Mouse (Mus musculus) c-Kit-positive CD71-positive TER-119-positive erythroid progenitor cells, embryonic 14.5 days (primary cell): ENCODE measurements around the gene Prss34.

Experiments used
- DNase-seq: peaks from one replicate; pipeline ENCODE4 v3.0.0-alpha.2; 2013; ENCODE audit warnings: low spot score

Gene Prss34

DNA sequence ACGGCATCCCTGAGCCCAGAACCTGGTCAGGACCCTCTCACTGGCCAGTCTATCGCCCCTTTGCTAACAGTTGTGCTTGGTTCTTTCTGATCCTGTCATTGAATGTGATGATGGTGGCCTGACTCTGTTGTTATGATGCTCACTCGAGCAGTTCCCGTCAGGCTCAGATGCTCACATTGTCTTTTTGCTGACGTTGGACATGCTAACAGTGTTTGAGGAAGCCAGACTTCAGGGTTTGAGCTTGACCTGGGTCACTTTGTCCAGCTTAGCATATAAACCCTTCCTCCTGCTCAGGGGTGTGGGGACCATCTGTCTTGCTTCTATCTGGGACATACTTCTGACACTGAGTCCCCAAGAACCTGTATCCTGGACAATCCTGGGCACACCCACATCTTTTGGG lies 20.2 kb downstream of the Prss34 start, which contains the start of gene Prss29:
Gene Prss29 (plus strand): TSS at position 301 of the 400 bp plus-strand sequence.
- no peak for DNase-seq

DNA sequence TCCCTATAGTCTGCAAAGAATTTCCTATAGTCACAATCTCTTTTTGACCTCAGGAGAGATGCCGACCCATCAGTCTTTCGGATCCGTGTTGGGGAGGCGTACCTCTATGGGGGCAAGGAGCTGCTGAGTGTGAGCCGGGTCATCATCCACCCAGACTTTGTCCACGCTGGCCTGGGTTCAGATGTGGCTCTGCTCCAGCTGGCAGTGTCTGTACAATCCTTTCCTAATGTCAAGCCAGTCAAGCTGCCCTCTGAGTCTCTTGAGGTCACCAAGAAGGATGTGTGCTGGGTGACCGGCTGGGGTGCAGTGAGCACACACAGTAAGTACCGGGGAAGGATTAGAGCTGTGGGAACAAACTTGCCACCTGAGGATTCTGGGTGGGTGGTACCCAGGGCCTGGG lies 22.6 kb downstream of the Prss34 start:
- no peak for DNase-seq

DNA sequence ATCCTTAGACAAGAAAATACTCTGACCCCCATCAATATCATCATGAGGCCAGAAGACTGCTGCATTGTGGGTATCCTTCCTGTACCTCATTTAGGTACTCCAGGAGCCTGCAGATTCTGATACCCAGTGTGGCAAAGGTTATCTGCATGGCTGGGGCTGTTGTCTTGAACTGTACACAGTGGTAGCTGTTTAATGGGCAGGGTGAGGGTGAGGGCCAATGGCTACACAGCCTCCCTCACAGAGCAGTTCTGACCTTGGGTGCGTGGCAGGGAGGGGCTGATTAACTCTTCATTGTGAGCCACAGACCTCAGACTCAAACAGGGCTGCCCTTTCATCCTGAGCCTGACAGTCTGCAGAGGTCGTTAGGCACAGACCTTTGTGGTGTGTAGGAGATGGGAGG lies 24.7 kb downstream of the Prss34 start:
- DNase-seq = no peak

- DNase-seq = no peak
Measured at GRCm38 (mm10) chr17:25332321-25332720, 34.1 kb downstream of the Prss34 start.

- peak; percentile 40 for DNase-seq
Measured at GRCm38 (mm10) chr17:25333943-25334342, 35.7 kb downstream of the Prss34 start.

DNA sequence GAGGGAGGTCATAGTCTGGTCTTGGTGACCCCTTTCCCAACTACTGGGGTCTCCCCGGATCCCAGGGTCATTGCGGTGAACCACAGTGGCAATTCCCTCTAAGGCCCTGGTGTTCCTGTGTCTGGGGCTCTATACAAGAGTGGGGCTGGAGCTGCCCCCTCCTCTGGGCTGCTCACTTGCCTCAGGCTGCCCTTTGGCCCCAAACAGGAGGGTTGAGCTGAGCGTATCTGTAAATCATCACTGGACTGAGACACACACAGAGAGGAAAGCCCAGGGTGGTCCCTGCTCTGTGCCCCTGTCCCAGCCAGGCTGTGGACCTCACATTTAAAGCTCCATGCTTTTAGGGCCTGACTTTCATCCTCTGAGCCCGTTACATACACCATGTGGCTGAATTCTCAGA lies 40.0 kb downstream of the Prss34 start:
- no peak for DNase-seq

GRCm38 (mm10) chr17:25340003-25340402 lies 41.8 kb downstream of the Prss34 start:
- DNase-seq = no peak

GRCm38 (mm10) chr17:25341490-25341889 lies 43.3 kb downstream of the Prss34 start:
- DNase-seq = no peak

DNA sequence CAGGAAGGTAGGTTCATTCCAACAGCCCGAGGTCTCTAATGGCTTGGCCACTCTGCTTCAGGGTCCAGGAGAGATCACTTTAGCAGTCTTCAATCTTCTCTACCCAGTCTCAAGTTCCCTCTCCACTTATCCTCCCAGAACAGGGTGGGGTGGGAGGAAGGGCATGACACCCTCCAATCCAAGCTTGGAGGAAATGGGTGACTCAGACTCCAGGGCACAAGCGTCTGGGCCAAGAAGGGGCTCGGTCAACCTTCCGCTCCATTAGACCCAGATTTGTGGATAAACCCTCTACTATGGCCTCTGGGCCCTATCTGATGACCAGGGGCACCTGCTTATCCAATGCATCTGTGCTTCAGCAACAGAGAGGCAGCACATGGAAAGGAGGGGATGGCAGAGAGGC lies 47.3 kb downstream of the Prss34 start, which contains the start of gene Tpsab1:
Gene Tpsab1 (minus strand): TSS at position 101 of the 400 bp plus-strand sequence.
- no peak for DNase-seq
